Mouse (Mus musculus) hindbrain, embryonic 11.5 days (tissue): ENCODE measurements around the gene Smpd1. TPM values are rescaled to one million over a fixed set of nuclear protein-coding genes. Genes with fewer than 3 reads are reported as not detected.

Experiments used
- ATAC-seq: fragments of 200-750 bp; cut with Nextera tagmentation; 2 replicates; pipeline ENCODE4 v1.8.0; 2017; ENCODE audit warnings: mild to moderate bottlenecking, moderate TSS enrichment, moderate library complexity; ENCODE audit not compliant: low FRiP score
- DNase-seq: peaks from one replicate; pipeline ENCODE4 v3.0.0-alpha.2; 2015; ENCODE audit warnings: low spot score
- H3K27ac ChIP-seq: fragments of 300-500 bp; sonication (generic); 2 replicates; pipeline ENCODE4 v1.5.1; 2014; ENCODE audit warnings: mild to moderate bottlenecking, low read depth, low read length
- H3K27me3 ChIP-seq: fragments of 300-500 bp; sonication (generic); 2 replicates; pipeline ENCODE4 v1.6.1; 2014; ENCODE audit warnings: mild to moderate bottlenecking, low read length, moderate library complexity, mixed read lengths; ENCODE audit not compliant: control insufficient read depth, insufficient read depth
- H3K36me3 ChIP-seq: fragments of 300-500 bp; sonication (generic); 2 replicates; pipeline ENCODE4 v1.6.1; 2014; ENCODE audit warnings: mild to moderate bottlenecking, low read length, moderate library complexity, mixed read lengths; ENCODE audit not compliant: control insufficient read depth, insufficient read depth
- H3K4me1 ChIP-seq: fragments of 300-500 bp; sonication (generic); replicated peaks from 2 replicates; pipeline ENCODE4 v1.6.1; 2014; ENCODE audit warnings: low read length, mixed read lengths; ENCODE audit not compliant: control insufficient read depth, insufficient read depth
- H3K4me2 ChIP-seq: fragments of 300-500 bp; sonication (generic); replicated peaks from 2 replicates; pipeline ENCODE4 v1.6.1; 2014; ENCODE audit warnings: mild to moderate bottlenecking, low read depth, low read length
- H3K4me3 ChIP-seq: fragments of 300-500 bp; sonication (generic); 2 replicates; pipeline ENCODE4 v1.5.1; 2014; ENCODE audit warnings: low read depth, low read length
- H3K9ac ChIP-seq: fragments of 300-500 bp; sonication (generic); 2 replicates; pipeline ENCODE4 v1.6.1; 2014; ENCODE audit warnings: low read depth, low read length
- H3K9me3 ChIP-seq: fragments of 300-500 bp; sonication (generic); 2 replicates; pipeline ENCODE4 v1.6.1; 2016; ENCODE audit warnings: low read length; ENCODE audit not compliant: control insufficient read depth
- WGBS: fragments of 180-500 bp; shearing (Covaris S2); extraction: QIAGEN DNeasy Blood & Tissue Kit; methylation state at CpG from one replicate; pipeline ENCODE4 v1.1.7; 2014; 5-methylcytosine and 5-hydroxymethylcytosine counted together
- polyA plus RNA-seq: library from polyadenylated mRNA; unstranded; fragments of >200 nt; fragmentation: Nextera tagmentation; extraction: Ambion mirVana; gene quantifications from 2 replicates; pipeline ENCODE4 v1.2.1, GENCODE M21; 2014

Smpd1 gene
- polyA plus RNA-seq, 1 experiment from 2014 or later = 52.5 TPM

DNA sequence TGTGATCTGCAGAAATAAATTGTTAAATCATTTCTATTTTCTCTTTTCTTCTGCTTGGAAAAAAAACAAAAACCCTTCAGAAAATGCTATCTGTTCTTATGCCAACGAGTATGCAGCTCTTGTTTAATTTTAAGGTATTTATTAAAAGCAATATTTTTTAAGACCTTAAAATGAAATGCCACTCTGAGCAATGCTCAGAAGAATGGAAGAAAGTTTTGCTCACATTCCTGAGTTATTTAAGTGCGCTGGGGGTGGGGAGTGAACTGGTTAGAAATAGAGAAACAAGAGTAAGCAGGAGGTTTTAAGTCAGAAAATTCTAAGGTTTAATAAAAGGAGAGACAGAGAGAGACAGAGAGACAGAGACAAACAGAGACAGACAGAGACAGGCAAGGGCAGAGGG lies 34.4 kb upstream of the Smpd1 start:
- Histone ChIP-seq H3K9ac (no peak overlapping the region), H3K27ac (no peak overlapping the region), H3K36me3 (no peaks in the 10 kb centered on the region), H3K4me2 (no peak overlapping the region), H3K4me1 (no peaks in the 10 kb centered on the region), H3K4me3 (no peak overlapping the region), H3K9me3 (no peaks in the 10 kb centered on the region), H3K27me3 (no peaks in the 10 kb centered on the region)
- 76% methylated on average over 2 of the region's 2 CpGs for WGBS
- ATAC-seq (no peak), DNase-seq (no peak)

DNA sequence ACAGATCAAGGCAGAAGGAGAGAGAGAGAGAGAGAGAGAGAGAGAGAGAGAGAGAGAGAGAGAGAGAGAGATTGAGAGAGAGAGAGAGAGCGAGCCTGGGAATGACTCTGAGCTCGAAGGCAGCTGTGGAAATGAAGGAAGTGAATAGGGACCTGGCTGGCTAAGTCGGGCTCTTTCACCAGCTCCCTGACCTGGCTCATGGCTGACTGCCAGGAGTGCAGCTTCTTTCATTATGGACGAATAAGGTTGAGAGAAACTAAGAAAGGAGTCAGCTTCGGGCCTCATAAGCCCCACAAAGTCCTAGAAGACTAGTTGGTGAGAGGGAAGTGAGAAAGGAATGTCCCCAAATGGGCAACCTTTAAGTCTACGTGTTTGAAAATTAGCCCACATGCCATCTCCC lies 34.0 kb upstream of the Smpd1 start:
- H3K4me1 ChIP-seq = no peaks in the 10 kb centered on the region
- H3K4me2 ChIP-seq = no peak overlapping the region
- no peak overlapping the region for H3K9ac ChIP-seq
- no peak overlapping the region for H3K4me3 ChIP-seq
- H3K27me3 ChIP-seq = no peaks in the 10 kb centered on the region
- 52% methylated on average over 6 of the region's 6 CpGs for WGBS
- no peaks in the 10 kb centered on the region for H3K9me3 ChIP-seq
- H3K36me3 ChIP-seq = no peaks in the 10 kb centered on the region
- no peak overlapping the region for H3K27ac ChIP-seq
- ATAC-seq (no peak), DNase-seq (no peak)

DNA sequence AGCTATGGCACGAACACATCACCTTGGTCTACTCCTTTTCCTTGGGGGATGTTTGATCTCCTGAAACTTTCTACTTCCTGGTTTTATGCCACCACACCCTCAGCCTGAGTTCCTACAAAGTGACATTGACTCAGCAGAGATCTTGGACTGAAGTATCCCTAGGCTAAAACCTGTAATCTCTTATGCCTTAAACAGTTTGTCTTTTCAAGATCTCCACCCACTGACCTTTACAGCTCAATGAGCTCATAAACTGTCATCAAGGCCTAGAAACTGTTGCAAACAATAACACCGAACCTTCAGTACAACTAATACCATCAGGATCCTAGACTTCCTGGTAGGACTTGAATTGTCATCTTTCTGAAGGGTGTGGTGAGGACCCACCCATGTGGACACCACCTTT lies 29.9 kb upstream of the Smpd1 start:
- no peak overlapping the region for H3K4me2 ChIP-seq
- H3K4me1 ChIP-seq = no peaks in the 10 kb centered on the region
- H3K27ac ChIP-seq = no peak overlapping the region
- H3K27me3 ChIP-seq = no peaks in the 10 kb centered on the region
- DNase-seq (no peak), ATAC-seq (no peak)
- no peak overlapping the region for H3K9ac ChIP-seq
- no peaks in the 10 kb centered on the region for H3K9me3 ChIP-seq
- no peak overlapping the region for H3K4me3 ChIP-seq
- WGBS = 84% methylated on average over 2 of the region's 2 CpGs
- H3K36me3 ChIP-seq = no peaks in the 10 kb centered on the region

DNA sequence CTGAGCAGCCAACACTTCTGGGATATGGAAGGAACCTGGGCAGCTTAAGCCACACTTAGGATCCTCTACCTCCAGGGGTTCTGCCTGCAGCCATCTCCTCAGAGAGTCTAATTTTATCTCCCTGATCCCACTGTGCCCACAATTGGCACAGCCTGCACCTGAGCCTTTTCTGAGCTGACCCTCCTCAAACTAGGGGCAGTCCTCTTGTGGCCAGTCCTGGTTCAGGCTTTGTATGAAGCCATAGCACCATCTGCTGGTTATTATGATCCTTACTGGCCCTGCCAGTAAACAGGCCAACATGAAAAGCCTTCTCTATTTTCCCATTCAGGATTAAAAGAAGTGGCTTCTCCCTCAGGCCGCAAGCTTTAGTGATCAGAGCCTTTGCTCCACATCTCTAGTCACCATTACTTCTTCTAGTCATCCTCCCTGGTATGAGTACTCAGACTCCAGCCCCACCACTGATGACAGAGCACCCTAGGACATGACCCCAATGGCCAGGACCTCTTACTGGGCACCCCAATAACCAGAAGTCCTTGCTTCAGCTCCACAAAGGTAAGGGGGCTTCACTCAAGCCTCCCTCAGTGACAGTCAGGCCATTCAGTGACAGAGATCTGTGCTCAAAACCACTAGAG lies 26.7 kb upstream of the Smpd1 start:
- Histone ChIP-seq H3K27me3 (no peaks in the 10 kb centered on the region), H3K4me3 (no peak overlapping the region), H3K27ac (no peak overlapping the region), H3K9me3 (no peaks in the 10 kb centered on the region), H3K4me1 (no peaks in the 10 kb centered on the region), H3K36me3 (no peaks in the 10 kb centered on the region), H3K9ac (no peak overlapping the region), H3K4me2 (no peak overlapping the region)
- DNase-seq (peak; percentile 57), ATAC-seq (peak; percentile 82)
- WGBS = 35% methylated on average over 1 of the region's 1 CpGs

DNA sequence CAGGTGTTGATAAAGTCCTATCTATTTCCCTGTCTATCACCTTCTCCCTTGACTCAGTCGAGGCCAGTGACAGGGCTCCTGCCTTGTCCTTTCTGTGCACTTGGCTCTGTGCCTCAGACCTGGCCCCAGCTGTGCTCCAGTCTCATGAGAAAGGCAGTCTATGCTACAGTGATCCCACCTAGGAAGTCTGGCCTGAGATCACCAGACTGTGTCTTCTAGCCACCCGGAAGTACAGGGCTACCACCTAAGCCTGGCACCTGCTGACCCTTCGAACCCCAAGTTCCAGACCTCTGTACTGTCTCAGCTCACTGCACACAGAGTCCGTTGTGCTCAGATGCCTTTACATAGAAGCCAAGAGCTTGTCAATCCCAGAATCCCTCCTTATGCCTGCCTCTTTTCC lies 26.1 kb upstream of the Smpd1 start:
- Histone ChIP-seq H3K9ac (no peak overlapping the region), H3K9me3 (no peaks in the 10 kb centered on the region), H3K4me3 (no peak overlapping the region), H3K27ac (no peak overlapping the region), H3K36me3 (no peaks in the 10 kb centered on the region), H3K4me2 (no peak overlapping the region), H3K4me1 (no peaks in the 10 kb centered on the region), H3K27me3 (no peaks in the 10 kb centered on the region)
- ATAC-seq (no peak), DNase-seq (no peak)
- WGBS = 75% methylated on average over 4 of the region's 4 CpGs

DNA sequence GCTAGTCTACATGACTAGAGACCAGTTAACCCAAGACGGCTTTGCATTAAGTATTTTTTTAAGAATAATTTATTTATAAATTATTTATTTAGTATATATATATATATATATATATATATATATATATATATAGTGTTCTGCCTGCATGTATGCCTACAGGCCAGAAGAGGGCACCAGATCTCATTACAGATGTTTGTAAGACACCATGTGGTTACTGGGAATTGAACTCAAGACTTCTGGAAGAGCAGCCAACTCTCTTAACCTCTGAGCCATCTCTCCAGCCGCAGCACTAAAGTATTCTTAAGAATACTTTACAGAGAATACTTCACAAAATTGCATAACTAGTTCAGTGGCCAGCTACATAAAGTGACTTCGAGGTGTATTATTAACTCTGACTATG lies 20.0 kb upstream of the Smpd1 start:
- Histone ChIP-seq H3K4me2 (no peak overlapping the region), H3K27ac (no peak overlapping the region), H3K4me3 (no peak overlapping the region), H3K27me3 (no peaks in the 10 kb centered on the region), H3K9ac (no peak overlapping the region), H3K36me3 (no peaks in the 10 kb centered on the region), H3K9me3 (no peaks in the 10 kb centered on the region), H3K4me1 (no peaks in the 10 kb centered on the region)
- ATAC-seq = no peak
- DNase-seq = no peak
- WGBS = 82% methylated on average over 3 of the region's 3 CpGs

DNA sequence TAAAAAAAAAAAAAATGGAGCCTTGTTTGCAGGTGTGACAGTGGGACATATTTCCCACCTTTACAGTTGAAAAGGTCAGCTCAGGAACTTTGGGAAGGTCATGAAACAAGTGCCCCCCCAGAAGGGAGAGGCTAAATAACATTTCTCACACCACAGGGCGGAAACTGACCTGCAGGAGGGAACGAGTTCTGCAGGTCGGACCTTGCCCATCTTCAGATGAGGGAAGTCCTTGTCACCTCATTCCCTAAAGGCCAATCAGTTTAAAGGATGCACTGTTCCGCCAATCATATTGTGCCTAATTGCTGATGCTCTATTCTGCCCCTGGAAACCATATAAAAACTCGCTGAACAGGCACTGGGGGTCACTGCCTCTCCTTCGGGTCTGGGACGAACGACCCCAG lies 8.2 kb upstream of the Smpd1 start:
- 71% methylated on average over 8 of the region's 8 CpGs for WGBS
- no peak overlapping the region for H3K9ac ChIP-seq
- no peak overlapping the region for H3K4me2 ChIP-seq
- no peaks in the 10 kb centered on the region for H3K4me1 ChIP-seq
- no peaks in the 10 kb centered on the region for H3K27me3 ChIP-seq
- DNase-seq (no peak), ATAC-seq (no peak)
- no peaks in the 10 kb centered on the region for H3K9me3 ChIP-seq
- no peak overlapping the region for H3K27ac ChIP-seq
- H3K4me3 ChIP-seq = no peak overlapping the region
- H3K36me3 ChIP-seq = no peaks in the 10 kb centered on the region

DNA sequence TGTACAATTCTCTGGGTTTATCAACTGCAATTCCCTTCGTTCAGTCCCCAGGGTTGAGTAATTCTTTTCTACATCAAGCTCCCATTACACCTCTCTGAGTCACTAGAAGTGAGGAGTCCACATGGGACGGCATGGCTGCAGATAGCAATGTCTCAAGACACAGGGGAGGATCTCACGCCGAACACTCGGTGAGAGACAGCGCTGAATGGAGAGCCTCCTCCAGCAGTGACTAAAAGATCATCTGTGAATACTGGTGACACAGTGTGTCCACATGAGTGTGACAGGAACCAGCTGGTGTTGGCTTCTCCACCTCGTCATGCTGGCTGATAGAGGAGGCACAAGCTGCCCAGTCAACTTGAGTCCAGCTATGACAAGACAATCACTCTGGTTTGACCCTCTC lies 6.2 kb upstream of the Smpd1 start:
- H3K36me3 ChIP-seq = no peaks in the 10 kb centered on the region
- 85% methylated on average over 7 of the region's 7 CpGs for WGBS
- no peaks in the 10 kb centered on the region for H3K4me1 ChIP-seq
- no peak overlapping the region for H3K27ac ChIP-seq
- DNase-seq = no peak
- no peak overlapping the region for H3K4me2 ChIP-seq
- H3K4me3 ChIP-seq = no peak overlapping the region
- no peak overlapping the region for H3K9ac ChIP-seq
- H3K9me3 ChIP-seq = no peaks in the 10 kb centered on the region
- no peaks in the 10 kb centered on the region for H3K27me3 ChIP-seq
- no peak for ATAC-seq

DNA sequence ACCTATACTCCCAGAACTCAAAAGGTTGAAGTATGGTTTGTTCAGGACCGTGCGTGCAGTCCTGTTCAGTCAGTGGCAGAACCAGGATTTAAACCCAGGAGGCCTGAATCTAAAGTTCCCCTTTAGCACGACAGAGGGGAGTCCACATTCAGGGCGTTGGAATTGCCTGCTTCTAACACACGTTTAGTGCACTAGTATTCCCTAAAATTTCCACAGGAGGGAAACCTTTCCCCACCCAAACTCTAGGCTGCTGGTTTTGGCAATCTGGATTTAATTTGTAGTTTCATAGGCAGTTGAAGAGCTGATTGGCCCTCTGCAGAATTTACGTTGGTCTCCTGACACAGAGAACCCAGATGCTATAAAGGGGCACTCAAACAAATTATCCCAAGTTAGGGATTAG lies 5.1 kb upstream of the Smpd1 start:
- WGBS = 49% methylated on average over 6 of the region's 6 CpGs
- no peak overlapping the region for H3K9ac ChIP-seq
- H3K4me2 ChIP-seq = no peak overlapping the region
- no peaks in the 10 kb centered on the region for H3K36me3 ChIP-seq
- no peaks in the 10 kb centered on the region for H3K4me1 ChIP-seq
- no peak overlapping the region for H3K4me3 ChIP-seq
- ATAC-seq (no peak), DNase-seq (peak; percentile 28)
- H3K27me3 ChIP-seq = no peaks in the 10 kb centered on the region
- no peaks in the 10 kb centered on the region for H3K9me3 ChIP-seq
- H3K27ac ChIP-seq = no peak overlapping the region
